Mouse (Mus musculus) liver, embryonic 12.5 days (tissue): ENCODE results near the gene Scn4a. TPM values are rescaled to one million over a fixed set of nuclear protein-coding genes. Genes with fewer than 3 reads are reported as not detected.
A peak's percentile ranks its signal among the peaks of the same experiment; 100 is the strongest.

Source experiments
- ATAC-seq: fragments of 200-750 bp; cut with Nextera tagmentation; 2 replicates; pipeline ENCODE4 v1.8.0; 2017; ENCODE audit warnings: moderate number of reproducible peaks, mild to moderate bottlenecking, moderate library complexity
- H3K27ac ChIP-seq: fragments of 300-500 bp; sonication (generic); 2 replicates; pipeline ENCODE4 v1.5.1; 2016; ENCODE audit warnings: mild to moderate bottlenecking
- H3K27me3 ChIP-seq: fragments of 300-500 bp; sonication (generic); replicated peaks from 2 replicates; pipeline ENCODE4 v1.6.1; 2016; ENCODE audit warnings: mild to moderate bottlenecking, moderate library complexity
- H3K36me3 ChIP-seq: fragments of 300-500 bp; sonication (generic); 2 replicates; pipeline ENCODE4 v1.6.1; 2016; ENCODE audit warnings: mild to moderate bottlenecking, moderate library complexity
- H3K4me1 ChIP-seq: fragments of 300-500 bp; sonication (generic); 2 replicates; pipeline ENCODE4 v1.6.1; 2016
- H3K4me2 ChIP-seq: fragments of 300-500 bp; sonication (generic); 2 replicates; pipeline ENCODE4 v1.6.1; 2016; ENCODE audit warnings: mild to moderate bottlenecking, moderate library complexity
- H3K4me3 ChIP-seq: fragments of 300-500 bp; sonication (generic); 2 replicates; pipeline ENCODE4 v1.5.1; 2016; ENCODE audit warnings: mild to moderate bottlenecking, moderate library complexity
- H3K9ac ChIP-seq: fragments of 300-500 bp; sonication (generic); 2 replicates; pipeline ENCODE4 v1.6.1; 2016; ENCODE audit warnings: mild to moderate bottlenecking, moderate library complexity
- H3K9me3 ChIP-seq: fragments of 300-500 bp; sonication (generic); replicated peaks from 2 replicates; pipeline ENCODE4 v1.6.1; 2016; ENCODE audit warnings: mild to moderate bottlenecking, moderate library complexity
- WGBS: fragments of 180-500 bp; shearing (Covaris S2); methylation state at CpG from one replicate; pipeline ENCODE4 v1.1.7; 2016; ENCODE audit not compliant: insufficient replicate concordance; 5-methylcytosine and 5-hydroxymethylcytosine counted together
- polyA plus RNA-seq: library from polyadenylated mRNA; unstranded; fragments of >200 nt; fragmentation: Nextera tagmentation; extraction: Ambion mirVana; gene quantifications from 2 replicates; pipeline ENCODE4 v1.2.1, GENCODE M21; 2016

Scn4a gene
- polyA plus RNA-seq, 1 experiment from 2014 or later = not detected

DNA sequence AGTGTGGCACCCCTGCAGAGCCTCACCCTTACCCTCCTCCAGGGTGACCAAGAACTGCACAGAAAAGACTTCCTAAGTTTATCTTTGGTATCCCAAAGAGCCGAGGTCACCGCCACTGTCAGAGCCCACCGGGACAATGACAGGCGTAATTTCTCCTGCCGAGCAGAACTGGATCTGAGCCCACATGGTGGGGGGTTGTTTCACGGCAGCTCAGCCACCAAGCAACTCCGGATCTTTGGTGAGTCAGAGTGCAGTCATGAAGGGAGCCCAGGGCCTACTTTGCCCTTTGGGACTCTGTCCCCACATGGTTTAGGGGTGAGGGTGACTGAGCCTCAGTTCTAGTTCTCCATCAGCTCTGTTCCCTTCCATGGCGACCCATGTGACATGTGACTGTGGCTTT lies 69.0 kb downstream of the Scn4a start:
- no peak overlapping the region for H3K9ac ChIP-seq
- no peaks in the 10 kb centered on the region for H3K36me3 ChIP-seq
- WGBS = 73% methylated on average over 8 of the region's 8 CpGs
- H3K27me3 ChIP-seq = peaks cover 5% of the 10 kb centered on the region; the same call in 1 of the 2 replicates
- no peak for ATAC-seq
- no peak overlapping the region for H3K4me3 ChIP-seq
- H3K27ac ChIP-seq = no peak overlapping the region
- no peaks in the 10 kb centered on the region for H3K9me3 ChIP-seq
- no peak overlapping the region for H3K4me2 ChIP-seq
- H3K4me1 ChIP-seq = no peaks in the 10 kb centered on the region

DNA sequence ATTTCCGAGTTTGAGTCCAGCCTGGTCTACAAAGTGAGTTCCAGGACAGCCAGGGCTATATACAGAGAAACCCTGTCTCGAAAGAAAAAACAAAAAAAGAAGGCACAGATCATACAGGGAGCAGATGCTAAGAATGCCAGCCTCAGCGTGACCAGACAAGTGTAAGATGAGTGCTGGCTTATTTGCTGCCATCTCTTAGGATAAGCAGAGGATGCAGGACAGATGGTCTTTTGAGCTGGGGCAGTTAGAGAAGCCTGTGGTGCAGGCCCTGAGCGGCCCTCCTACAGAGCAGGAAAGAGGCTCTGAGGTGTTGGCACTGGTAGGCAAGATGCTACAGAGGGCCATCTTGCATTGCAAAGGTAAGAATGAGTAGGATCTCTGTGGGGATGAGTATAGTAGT lies 69.7 kb downstream of the Scn4a start:
- H3K9ac ChIP-seq = no peak overlapping the region
- no peak overlapping the region for H3K4me3 ChIP-seq
- H3K4me2 ChIP-seq = no peak overlapping the region
- 59% methylated on average over 4 of the region's 4 CpGs for WGBS
- H3K4me1 ChIP-seq = no peaks in the 10 kb centered on the region
- H3K9me3 ChIP-seq = no peaks in the 10 kb centered on the region
- no peaks in the 10 kb centered on the region for H3K36me3 ChIP-seq
- peaks cover 5% of the 10 kb centered on the region; the same call in 1 of the 2 replicates for H3K27me3 ChIP-seq
- no peak overlapping the region for H3K27ac ChIP-seq
- no peak for ATAC-seq

- Histone ChIP-seq H3K4me3 (no peak overlapping the region), H3K36me3 (no peaks in the 10 kb centered on the region), H3K27ac (no peak overlapping the region), H3K4me1 (no peaks in the 10 kb centered on the region), H3K27me3 (peaks cover 10% of the 10 kb centered on the region), H3K4me2 (no peak overlapping the region), H3K9me3 (no peaks in the 10 kb centered on the region), H3K9ac (no peak overlapping the region)
- 57% methylated on average over 6 of the region's 6 CpGs for WGBS
- no peak for ATAC-seq
These were observed 70.6 kb downstream of the Scn4a start for GRCm38 (mm10) chr11:106282452-106282851.

DNA sequence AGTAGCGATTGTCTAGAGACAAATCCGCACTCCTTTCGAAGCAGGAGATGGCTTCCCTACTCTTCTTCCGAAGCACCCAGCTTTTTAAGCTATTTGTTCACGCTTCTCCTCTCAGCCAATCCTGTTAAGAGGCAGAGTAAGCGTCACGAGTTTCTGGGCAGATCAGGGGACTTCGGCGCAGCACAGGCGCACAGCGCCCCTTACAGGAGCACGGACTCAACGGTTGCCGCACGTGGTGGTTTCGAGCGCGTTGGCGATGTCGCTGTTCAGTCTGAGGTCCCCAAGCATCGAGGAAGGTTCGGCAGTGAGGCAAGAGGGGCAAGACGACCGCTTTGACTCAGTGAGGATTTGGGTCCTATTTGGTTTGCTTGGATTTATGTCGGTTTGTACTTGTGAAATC lies 76.6 kb downstream of the Scn4a start, which contains the start of gene Tcam1:
Gene Tcam1 (plus strand): TSS at position 219 of the 400 bp plus-strand sequence.
- Histone ChIP-seq H3K36me3 (no peaks in the 10 kb centered on the region), H3K4me2 (peak within 1 kb of the TSS; percentile 53), H3K4me1 (peaks cover 33% of the 10 kb centered on the region), H3K27me3 (peaks cover 9% of the 10 kb centered on the region), H3K9ac (no peak within 1 kb of the TSS), H3K4me3 (0 out of 2 replicates have a peak within 1 kb of the TSS, but pooled peaks have one; percentile 19), H3K9me3 (no peaks in the 10 kb centered on the region), H3K27ac (0 out of 2 replicates have a peak within 1 kb of the TSS, but pooled peaks have one; percentile 7)
- WGBS = 5% methylated on average over 25 of the region's 25 CpGs
- ATAC-seq = no peak

DNA sequence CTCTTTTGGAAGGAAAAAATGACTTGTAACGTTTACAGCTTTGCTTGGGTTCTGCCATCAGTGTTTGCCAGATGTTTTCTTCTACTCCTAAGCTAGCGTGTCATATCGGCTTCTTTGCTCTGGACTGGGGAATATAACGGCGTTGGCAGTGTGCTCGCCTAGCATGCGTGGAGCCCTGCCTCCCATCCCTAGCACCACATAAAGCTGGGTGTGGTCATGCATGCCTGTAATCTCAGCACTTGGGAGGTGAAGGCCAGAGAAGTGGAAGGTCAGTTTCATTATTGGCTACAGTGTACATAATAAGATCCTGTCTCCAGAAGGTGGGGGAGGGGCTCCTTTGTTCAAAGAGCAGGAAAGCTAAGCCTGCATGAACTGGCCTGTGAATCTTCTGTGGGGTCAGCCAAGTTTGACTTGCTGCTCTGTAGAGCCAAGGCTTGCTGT lies 78.1 kb downstream of the Scn4a start:
- 71% methylated on average over 7 of the region's 7 CpGs for WGBS
- Histone ChIP-seq H3K9ac (no peak overlapping the region), H3K4me1 (peaks cover 48% of the 10 kb centered on the region), H3K4me3 (no peak overlapping the region), H3K4me2 (no peak overlapping the region), H3K9me3 (no peaks in the 10 kb centered on the region), H3K27ac (no peak overlapping the region), H3K36me3 (0 out of 2 replicates have a peak, but pooled peaks cover 4% of the 10 kb centered on the region), H3K27me3 (peaks cover 9% of the 10 kb centered on the region)
- no peak for ATAC-seq

DNA sequence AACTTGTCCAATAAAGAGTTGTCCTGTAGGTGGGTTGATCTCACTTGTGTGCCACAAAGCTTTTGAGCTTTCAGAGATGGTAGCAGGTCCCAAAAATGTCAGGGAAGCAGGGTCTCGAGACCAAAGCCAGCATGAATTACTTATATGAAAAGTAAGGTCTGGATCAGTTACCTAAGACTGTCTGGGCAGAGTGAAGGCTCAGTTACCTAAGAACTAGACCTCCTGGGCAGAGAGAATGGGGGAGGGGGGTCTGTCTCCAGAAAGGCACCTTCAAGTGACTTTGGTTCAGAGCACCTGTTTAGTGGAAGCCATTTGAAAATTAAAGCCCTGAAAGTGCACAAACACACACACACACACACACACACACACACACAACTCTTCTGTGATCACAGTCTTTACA lies 78.7 kb downstream of the Scn4a start:
- no peak overlapping the region for H3K4me2 ChIP-seq
- no peaks in the 10 kb centered on the region for H3K9me3 ChIP-seq
- H3K36me3 ChIP-seq = 0 out of 2 replicates have a peak, but pooled peaks cover 4% of the 10 kb centered on the region
- H3K4me1 ChIP-seq = peaks cover 51% of the 10 kb centered on the region
- ATAC-seq = no peak
- 69% methylated on average over 1 of the region's 1 CpGs for WGBS
- H3K9ac ChIP-seq = no peak overlapping the region
- H3K27ac ChIP-seq = no peak overlapping the region
- H3K4me3 ChIP-seq = no peak overlapping the region
- peaks cover 9% of the 10 kb centered on the region for H3K27me3 ChIP-seq

- Histone ChIP-seq H3K9me3 (no peaks in the 10 kb centered on the region), H3K4me3 (peak overlapping the region; percentile 95), H3K36me3 (0 out of 2 replicates have a peak, but pooled peaks cover 4% of the 10 kb centered on the region), H3K27me3 (peaks cover 9% of the 10 kb centered on the region), H3K4me1 (peaks cover 56% of the 10 kb centered on the region), H3K27ac (peak overlapping the region; percentile 87; the same call in 1 of the 2 replicates), H3K9ac (peak overlapping the region; percentile 73), H3K4me2 (peak overlapping the region; percentile 85)
- WGBS = 74% methylated on average over 6 of the region's 6 CpGs
- ATAC-seq = no peak
These were observed 79.3 kb downstream of the Scn4a start for GRCm38 (mm10) chr11:106273811-106274210.

DNA sequence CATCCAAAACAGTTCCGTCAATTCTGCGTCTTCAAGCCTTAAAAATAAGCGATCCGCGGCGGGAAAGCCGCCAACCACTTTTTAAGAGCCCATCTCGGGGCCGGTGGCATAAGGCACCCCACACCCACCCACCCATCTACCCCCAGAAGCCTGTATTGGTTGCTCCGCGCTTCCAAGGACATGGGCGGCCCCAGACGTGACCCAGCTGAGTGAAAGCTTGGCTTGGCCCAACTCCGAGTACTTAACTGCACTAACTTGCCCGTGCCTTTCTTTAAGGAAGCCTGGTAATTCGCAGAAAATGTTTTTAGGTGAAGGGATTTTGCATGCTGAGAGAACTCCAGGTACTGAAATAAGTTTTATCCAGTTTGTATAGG lies 79.8 kb downstream of the Scn4a start:
- H3K27me3 ChIP-seq = peaks cover 9% of the 10 kb centered on the region
- H3K9me3 ChIP-seq = no peaks in the 10 kb centered on the region
- peak overlapping the region; percentile 85 for H3K4me2 ChIP-seq
- 8% methylated on average over 16 of the region's 16 CpGs for WGBS
- peaks cover 8% of the 10 kb centered on the region; the same call in 1 of the 2 replicates for H3K36me3 ChIP-seq
- H3K4me1 ChIP-seq = peaks cover 61% of the 10 kb centered on the region
- ATAC-seq = peak; percentile 14
- peak overlapping the region; percentile 73 for H3K9ac ChIP-seq
- peak overlapping the region; percentile 95 for H3K4me3 ChIP-seq
- peak overlapping the region; percentile 87 for H3K27ac ChIP-seq

- Histone ChIP-seq H3K27ac (peak within 1 kb of the TSS; percentile 89), H3K27me3 (peaks cover 5% of the 10 kb centered on the region; the same call in 1 of the 2 replicates), H3K4me2 (peak within 1 kb of the TSS; percentile 86), H3K4me3 (peak within 1 kb of the TSS; percentile 95), H3K36me3 (peaks cover 13% of the 10 kb centered on the region; the same call in 1 of the 2 replicates), H3K9ac (peak within 1 kb of the TSS; percentile 96), H3K4me1 (peaks cover 67% of the 10 kb centered on the region), H3K9me3 (no peaks in the 10 kb centered on the region)
- under 1% methylated on average over 72 of the region's 72 CpGs for WGBS
- ATAC-seq = peak; percentile 93
These were observed 80.3 kb downstream of the Scn4a start, which contains the start of gene Smarcd2 for GRCm38 (mm10) chr11:106272644-106273310. Gene Smarcd2, minus strand, starts transcription at chr11:106272972.

DNA sequence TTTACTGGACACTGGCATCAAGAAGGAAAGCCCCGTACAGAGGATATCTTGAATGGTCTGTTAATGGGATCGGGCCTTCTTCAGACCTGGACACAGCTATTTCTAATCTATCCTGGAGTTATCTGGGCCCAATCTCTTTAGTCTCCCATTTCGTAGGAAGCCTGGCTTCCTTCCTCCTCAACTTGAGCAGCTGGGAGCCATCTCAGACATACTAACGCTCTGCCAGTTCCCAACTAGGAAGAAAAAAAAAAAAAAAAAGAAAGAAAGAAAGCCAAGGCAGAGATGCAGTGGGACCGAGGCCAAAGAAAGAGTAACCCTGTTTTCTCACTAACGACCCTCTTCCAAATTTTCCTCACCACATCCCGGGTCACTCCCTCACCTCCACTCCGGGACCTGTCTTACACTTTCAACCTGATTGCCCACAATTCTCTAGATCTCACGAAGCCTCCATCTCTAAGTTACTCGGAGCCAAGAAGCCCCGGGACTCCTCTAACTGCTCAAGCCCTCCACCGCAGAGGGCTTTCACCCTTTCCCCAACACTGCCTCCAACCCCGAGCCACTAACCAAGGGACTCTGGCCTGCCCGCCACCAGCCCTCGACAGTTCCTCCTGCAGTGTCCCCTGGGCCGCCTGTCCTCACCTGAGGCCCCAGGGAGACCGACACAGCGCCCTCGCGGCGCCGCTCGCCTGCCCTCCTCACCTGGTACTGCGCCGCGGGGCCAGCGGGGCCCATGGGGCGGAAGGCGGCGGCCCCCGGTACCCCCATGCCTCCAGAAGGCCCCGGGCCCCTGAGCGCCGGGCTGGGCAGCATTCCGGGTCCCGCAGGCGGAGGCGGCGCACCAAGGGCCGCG lies 81.1 kb downstream of the Scn4a start:
- WGBS = 2% methylated on average over 41 of the region's 41 CpGs
- Histone ChIP-seq H3K9me3 (no peaks in the 10 kb centered on the region), H3K4me1 (peaks cover 74% of the 10 kb centered on the region), H3K27ac (peak overlapping the region; percentile 89), H3K27me3 (no peaks in the 10 kb centered on the region), H3K36me3 (peaks cover 21% of the 10 kb centered on the region), H3K4me2 (peak overlapping the region; percentile 86), H3K9ac (peak overlapping the region; percentile 96), H3K4me3 (peak overlapping the region; percentile 95)
- ATAC-seq = peak; percentile 40; the same call in 1 of the 2 replicates

DNA sequence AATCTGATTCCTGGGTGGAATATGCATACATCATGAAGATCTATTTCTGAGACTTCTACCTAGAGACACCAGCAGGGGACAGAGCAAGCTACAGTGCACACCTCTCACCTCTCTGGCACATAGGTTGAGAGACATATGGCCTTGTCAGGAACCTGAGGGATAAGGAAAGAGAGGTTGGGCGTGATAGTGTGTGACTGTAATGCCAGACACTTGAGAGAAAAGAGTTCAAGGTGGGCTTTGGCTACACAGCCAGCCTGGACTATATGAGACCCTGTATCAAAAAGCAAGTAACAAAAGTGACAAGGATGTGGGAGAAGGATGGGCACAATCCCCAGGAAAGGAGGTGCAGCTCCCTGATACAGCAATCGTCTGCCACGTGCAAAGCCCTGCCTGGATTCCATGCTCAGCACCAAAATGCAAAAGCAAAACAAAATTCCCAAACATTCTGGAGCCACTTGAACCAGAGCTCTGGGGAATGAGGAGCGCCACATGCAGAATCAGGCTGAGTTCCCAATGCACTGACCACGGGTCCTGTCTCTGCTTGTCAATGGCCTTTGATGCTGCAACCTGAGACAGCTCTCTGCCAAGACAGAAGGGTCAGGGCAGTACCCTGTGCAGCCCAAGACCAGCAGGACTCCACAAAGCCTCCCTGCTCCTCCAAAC lies 81.8 kb downstream of the Scn4a start:
- Histone ChIP-seq H3K36me3 (peaks cover 28% of the 10 kb centered on the region), H3K4me3 (peak overlapping the region; percentile 95), H3K27me3 (no peaks in the 10 kb centered on the region), H3K4me2 (peak overlapping the region; percentile 86), H3K4me1 (peaks cover 68% of the 10 kb centered on the region), H3K27ac (peak overlapping the region; percentile 62), H3K9ac (peak overlapping the region; percentile 96), H3K9me3 (no peaks in the 10 kb centered on the region)
- WGBS = 43% methylated on average over 5 of the region's 5 CpGs
- no peak for ATAC-seq
